Mouse (Mus musculus): ENCODE measurements around the gene Gata3. TPM values are rescaled to one million over a fixed set of nuclear protein-coding genes. Genes with fewer than 3 reads are reported as not detected.

Gata3 gene
- total and polyA plus RNA-seq, 3 experiments = 0.08 to 0.63 (median 0.11) TPM

DNA sequence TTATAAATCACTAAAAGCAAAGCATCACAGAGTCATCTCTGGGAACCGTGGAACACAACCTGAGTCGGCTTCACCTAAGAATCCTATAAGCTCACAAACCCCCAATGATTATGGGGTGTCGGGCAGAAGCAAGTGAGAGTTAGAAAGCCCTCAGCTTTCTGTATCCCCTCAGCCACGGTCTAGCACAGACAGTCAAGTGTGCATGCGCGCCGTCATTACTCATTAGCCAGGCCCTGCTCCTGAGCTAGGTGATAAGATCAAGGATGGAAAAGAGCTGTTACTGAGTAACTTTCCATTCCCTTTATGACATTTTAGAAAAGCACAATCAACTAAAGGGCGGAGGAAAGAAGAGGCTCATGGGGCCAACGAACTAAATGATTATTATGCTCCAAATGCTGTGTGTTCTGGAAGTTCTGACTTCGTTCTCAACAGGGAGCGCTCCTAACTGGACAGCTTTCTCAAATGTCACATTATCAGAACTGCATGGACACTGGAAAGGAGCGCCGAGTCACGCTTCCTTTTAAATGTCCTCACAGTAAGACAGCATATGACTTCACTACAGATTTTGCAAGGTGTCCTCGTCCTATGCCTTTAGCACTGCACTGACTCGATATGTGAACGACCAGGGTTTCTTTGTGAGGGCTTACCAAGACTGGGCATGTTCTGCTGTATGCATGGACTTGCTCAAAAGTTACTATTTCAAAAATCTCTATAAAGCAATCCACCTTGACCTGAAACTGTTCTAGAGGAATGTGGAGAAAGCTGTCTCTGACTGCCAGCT lies 29.0 kb upstream of the Gata3 start:
- H3K4me1 ChIP-seq (ENCODE audit: control insufficient read depth in 1 of 2, insufficient read depth in 2 of 2) = 0 out of 4 replicates have a peak, but pooled peaks cover 0 to 3% of the 10 kb centered on the region in 2 experiments
- TF ChIP-seq ZKSCAN1 (IDR thresholded peaks at IDR 0.05; ENCODE audit: borderline replicate concordance, low read depth, low read length) (no peak), TBP (conservative IDR thresholded peaks at IDR 0.05; ENCODE audit: low read depth, low read length) (no peak), NELFE (IDR thresholded peaks at IDR 0.05; ENCODE audit: low read depth, low read length) (no peak), NRF1 (IDR thresholded peaks at IDR 0.05; ENCODE audit: low read depth, low read length) (no peak)
- no peak for DNase-seq (ENCODE audit: extremely low read depth)
- H3K9ac ChIP-seq (ENCODE audit: insufficient read depth, low read depth) = no peak overlapping the region
- no peaks in the 10 kb centered on the region for H3K9me3 ChIP-seq (replicated peaks; ENCODE audit: low read length)
- in situ Hi-C loops (cut with MboI; ENCODE audit: low pct_ligation_motif_present, low pct_unique_long_range_greater_than_20kb, low sequenced_read_pairs) (no loop called here), dilution Hi-C loops (cut with MboI; ENCODE audit: extremely low pct_ligation_motif_present, extremely low pct_unique_long_range_greater_than_20kb, low sequenced_read_pairs) (no loop called here)
- no peak overlapping the region for H3K4me2 ChIP-seq (ENCODE audit: insufficient read depth, low read depth, poor library complexity, severe bottlenecking)
- no peak overlapping the region for H3K4me3 ChIP-seq (replicated peaks in 1 of 3; ENCODE audit: low read depth in 2 of 3, low read length in 2 of 3, poor library complexity in 1 of 3)
- peaks cover 25 to 71% of the 10 kb centered on the region in 2 experiments for H3K36me3 ChIP-seq (replicated peaks in 1 of 2; ENCODE audit: control insufficient read depth in 1 of 2, insufficient read depth in 1 of 2, low read length in 1 of 2)
- H3K27me3 ChIP-seq (replicated peaks) = no peaks in the 10 kb centered on the region
- no peak overlapping the region for H3K27ac ChIP-seq (ENCODE audit: insufficient read depth, low read depth)
- H3K79me2 ChIP-seq (replicated peaks; ENCODE audit: control insufficient read depth, extremely low read depth, insufficient read depth, poor library complexity, severe bottlenecking) = no peaks in the 10 kb centered on the region

- TF ChIP-seq MAFK (IDR thresholded peaks at IDR 0.05; ENCODE audit: insufficient replicate concordance, low read length) (no peak), PAX5 (IDR thresholded peaks at IDR 0.05; ENCODE audit: low read length) (no peak), E2F4 (IDR thresholded peaks at IDR 0.05; ENCODE audit: insufficient replicate concordance, low read depth, low read length) (no peak), UBTF (IDR thresholded peaks at IDR 0.05; ENCODE audit: low read depth, low read length) (no peak), KAT2A (IDR thresholded peaks at IDR 0.05; ENCODE audit: insufficient replicate concordance, low read length) (no peak), USF1 (IDR thresholded peaks at IDR 0.05; ENCODE audit: low read depth, low read length) (no peak), ETS1 (conservative IDR thresholded peaks at IDR 0.05; ENCODE audit: low read depth, low read length) (no peak)
- Histone ChIP-seq H3K27me3 (replicated peaks) (no peaks in the 10 kb centered on the region), H3K9me3 (replicated peaks; ENCODE audit: low read length) (no peaks in the 10 kb centered on the region), H3K79me2 (replicated peaks; ENCODE audit: control insufficient read depth, extremely low read depth, insufficient read depth, poor library complexity, severe bottlenecking) (no peaks in the 10 kb centered on the region), H3K9ac (ENCODE audit: insufficient read depth, low read depth) (no peak overlapping the region), H3K4me3 (replicated peaks in 1 of 3; ENCODE audit: low read depth in 2 of 3, low read length in 2 of 3, poor library complexity in 1 of 3) (no peak overlapping the region), H3K4me2 (ENCODE audit: insufficient read depth, low read depth, poor library complexity, severe bottlenecking) (no peak overlapping the region), H3K36me3 (replicated peaks in 1 of 2; ENCODE audit: control insufficient read depth in 1 of 2, insufficient read depth in 1 of 2, low read length in 1 of 2) (peaks cover 25 to 62% of the 10 kb centered on the region in 2 experiments), H3K27ac (ENCODE audit: insufficient read depth, low read depth) (no peak overlapping the region), H3K4me1 (ENCODE audit: control insufficient read depth in 1 of 2, insufficient read depth in 2 of 2) (0 out of 4 replicates have a peak, but pooled peaks cover 0 to 3% of the 10 kb centered on the region in 2 experiments)
- dilution Hi-C loops (cut with MboI; ENCODE audit: extremely low pct_ligation_motif_present, extremely low pct_unique_long_range_greater_than_20kb, low sequenced_read_pairs) = no loop called here
- in situ Hi-C loops (cut with MboI; ENCODE audit: low pct_ligation_motif_present, low pct_unique_long_range_greater_than_20kb, low sequenced_read_pairs) = no loop called here
- no peak for DNase-seq (ENCODE audit: extremely low read depth)
Measured at GRCm38 (mm10) chr2:9917602-9918001, 27.8 kb upstream of the Gata3 start.

DNA sequence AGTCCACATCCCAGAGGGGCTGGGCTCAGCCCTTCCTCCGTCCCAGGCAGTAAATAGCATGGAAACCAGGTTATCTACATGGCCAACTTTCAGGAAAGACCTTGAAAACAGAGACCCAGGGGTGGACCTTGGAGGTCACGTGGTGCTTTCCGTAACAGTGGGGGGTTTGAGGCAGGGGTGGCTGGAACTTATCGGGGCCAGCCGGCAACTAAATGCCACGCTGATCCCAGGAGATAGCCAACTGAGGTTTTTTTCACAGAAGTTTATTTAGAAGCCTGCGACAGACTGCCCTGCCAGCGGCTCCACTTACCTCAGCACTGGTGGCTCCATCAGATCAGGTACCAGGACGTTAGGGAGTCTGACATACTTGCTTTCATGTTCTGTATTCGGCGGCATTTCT lies 16.2 kb upstream of the Gata3 start:
- TF ChIP-seq USF1 (IDR thresholded peaks at IDR 0.05; ENCODE audit: low read depth, low read length) (peak; percentile 41; the same call in 1 of the 2 replicates), MAZ (IDR thresholded peaks at IDR 0.05; ENCODE audit: low read depth, low read length) (no peak), UBTF (IDR thresholded peaks at IDR 0.05; ENCODE audit: low read depth, low read length) (no peak)
- Histone ChIP-seq H3K9ac (ENCODE audit: insufficient read depth, low read depth) (no peak overlapping the region), H3K4me1 (ENCODE audit: control insufficient read depth in 1 of 2, insufficient read depth in 2 of 2) (peaks cover 3 to 8% of the 10 kb centered on the region in 2 experiments; a peak in 3 of 4 replicates), H3K4me3 (replicated peaks in 1 of 3; ENCODE audit: low read depth in 2 of 3, low read length in 2 of 3, poor library complexity in 1 of 3) (no peak overlapping the region), H3K36me3 (replicated peaks in 1 of 2; ENCODE audit: control insufficient read depth in 1 of 2, insufficient read depth in 1 of 2, low read length in 1 of 2) (no peaks in the 10 kb centered on the region), H3K9me3 (replicated peaks; ENCODE audit: low read length) (no peaks in the 10 kb centered on the region), H3K4me2 (ENCODE audit: insufficient read depth, low read depth, poor library complexity, severe bottlenecking) (no peak overlapping the region), H3K79me2 (replicated peaks; ENCODE audit: control insufficient read depth, extremely low read depth, insufficient read depth, poor library complexity, severe bottlenecking) (no peaks in the 10 kb centered on the region), H3K27me3 (replicated peaks) (no peaks in the 10 kb centered on the region), H3K27ac (ENCODE audit: insufficient read depth, low read depth) (no peak overlapping the region)
- DNase-seq (ENCODE audit: extremely low read depth) = no peak
- dilution Hi-C loops (cut with MboI; ENCODE audit: extremely low pct_ligation_motif_present, extremely low pct_unique_long_range_greater_than_20kb, low sequenced_read_pairs) (no loop called here), in situ Hi-C loops (cut with MboI; ENCODE audit: low pct_ligation_motif_present, low pct_unique_long_range_greater_than_20kb, low sequenced_read_pairs) (no loop called here)

Data from CH12.LX (cell line).